Mouse (Mus musculus) heart, embryonic 12.5 days (tissue): Measurements from ENCODE around the gene Sema7a. TPM values are rescaled to one million over a fixed set of nuclear protein-coding genes. Genes with fewer than 3 reads are reported as not detected.

ENCODE experiments used
- ATAC-seq: fragments of 200-750 bp; cut with Nextera tagmentation; 2 replicates; pipeline ENCODE4 v1.8.0; 2017; ENCODE audit warnings: moderate TSS enrichment, moderate library complexity; ENCODE audit not compliant: insufficient number of reproducible peaks, low FRiP score
- H3K27ac ChIP-seq: fragments of 300-500 bp; sonication (generic); 2 replicates; pipeline ENCODE4 v1.5.1; 2016; ENCODE audit warnings: mild to moderate bottlenecking, moderate library complexity; ENCODE audit not compliant: poor library complexity, severe bottlenecking
- H3K27me3 ChIP-seq: fragments of 300-500 bp; sonication (generic); replicated peaks from 2 replicates; pipeline ENCODE4 v1.6.1; 2016; ENCODE audit warnings: mild to moderate bottlenecking, moderate library complexity
- H3K36me3 ChIP-seq: fragments of 300-500 bp; sonication (generic); 2 replicates; pipeline ENCODE4 v1.6.1; 2016; ENCODE audit warnings: mild to moderate bottlenecking, moderate library complexity
- H3K4me1 ChIP-seq: fragments of 300-500 bp; sonication (generic); replicated peaks from 2 replicates; pipeline ENCODE4 v1.6.1; 2016; ENCODE audit warnings: mild to moderate bottlenecking
- H3K4me2 ChIP-seq: fragments of 300-500 bp; sonication (generic); 2 replicates; pipeline ENCODE4 v1.6.1; 2016; ENCODE audit warnings: mild to moderate bottlenecking, moderate library complexity
- H3K4me3 ChIP-seq: fragments of 300-500 bp; sonication (generic); 2 replicates; pipeline ENCODE4 v1.5.1; 2016; ENCODE audit warnings: mild to moderate bottlenecking
- H3K9ac ChIP-seq: fragments of 300-500 bp; sonication (generic); 2 replicates; pipeline ENCODE4 v1.6.1; 2016; ENCODE audit warnings: mild to moderate bottlenecking, moderate library complexity
- H3K9me3 ChIP-seq: fragments of 300-500 bp; sonication (generic); replicated peaks from 2 replicates; pipeline ENCODE4 v1.6.1; 2016; ENCODE audit warnings: mild to moderate bottlenecking, moderate library complexity
- WGBS: fragments of 180-500 bp; shearing (Covaris S2); methylation state at CpG from one replicate; pipeline ENCODE4 v1.1.7; 2016; 5-methylcytosine and 5-hydroxymethylcytosine counted together
- polyA plus RNA-seq: library from polyadenylated mRNA; unstranded; fragments of >200 nt; fragmentation: Nextera tagmentation; extraction: Ambion mirVana; gene quantifications from 2 replicates; pipeline ENCODE4 v1.2.1, GENCODE M21; 2016

Sema7a gene
- polyA plus RNA-seq = 0.14 and 0.18 TPM in 2 replicates

DNA sequence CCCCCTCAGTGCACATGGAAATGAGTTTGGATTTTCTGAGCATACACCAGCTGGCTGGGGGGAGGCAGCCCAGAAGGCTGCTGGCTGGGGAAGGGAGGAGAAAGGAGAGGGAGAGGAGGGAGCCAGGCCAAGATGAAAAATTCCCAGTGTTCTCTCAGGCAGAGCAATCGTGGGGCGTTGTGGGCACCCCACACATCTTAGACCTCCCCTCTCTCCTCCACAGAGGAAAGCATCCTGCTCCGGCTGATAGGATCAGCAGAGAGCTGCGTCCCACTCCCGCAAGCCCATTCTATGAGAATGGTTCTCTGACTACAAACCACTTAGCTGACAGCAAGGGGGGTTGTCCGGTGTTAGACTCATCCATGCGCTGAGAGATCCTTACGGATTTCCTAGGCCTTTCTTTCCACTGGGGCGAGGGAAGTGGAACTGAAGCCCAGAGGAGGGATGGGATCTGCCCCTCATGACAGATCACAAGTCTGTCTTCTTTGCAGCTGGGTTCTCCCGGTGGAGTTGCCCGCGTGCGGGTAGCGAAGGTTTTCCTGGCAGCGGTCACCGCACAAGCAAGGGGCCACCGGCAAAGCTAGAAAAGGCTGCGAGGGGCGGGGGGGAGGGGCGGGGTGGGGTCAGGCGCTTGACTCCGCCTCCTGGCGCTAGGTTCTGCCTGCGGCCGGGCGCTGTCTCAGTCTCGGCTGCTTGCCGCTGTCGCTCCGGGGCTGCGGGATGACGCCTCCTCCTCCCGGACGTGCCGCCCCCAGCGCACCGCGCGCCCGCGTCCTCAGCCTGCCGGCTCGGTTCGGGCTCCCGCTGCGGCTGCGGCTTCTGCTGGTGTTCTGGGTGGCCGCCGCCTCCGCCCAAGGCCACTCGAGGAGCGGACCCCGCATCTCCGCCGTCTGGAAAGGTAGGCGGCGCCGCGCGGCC lies at the start of gene Sema7a:
TSS of gene Sema7a (plus strand) at position 682 of the 918 bp plus-strand sequence.
- Histone ChIP-seq H3K4me1 (peaks cover 13% of the 10 kb centered on the region), H3K9ac (peak within 1 kb of the TSS; percentile 70), H3K4me3 (peak within 1 kb of the TSS; percentile 58), H3K27ac (no peak within 1 kb of the TSS), H3K36me3 (no peaks in the 10 kb centered on the region), H3K27me3 (peaks cover 66% of the 10 kb centered on the region), H3K9me3 (no peaks in the 10 kb centered on the region), H3K4me2 (peak within 1 kb of the TSS; percentile 93)
- 2% methylated on average over 60 of the region's 60 CpGs for WGBS
- ATAC-seq = peak; percentile 82

DNA sequence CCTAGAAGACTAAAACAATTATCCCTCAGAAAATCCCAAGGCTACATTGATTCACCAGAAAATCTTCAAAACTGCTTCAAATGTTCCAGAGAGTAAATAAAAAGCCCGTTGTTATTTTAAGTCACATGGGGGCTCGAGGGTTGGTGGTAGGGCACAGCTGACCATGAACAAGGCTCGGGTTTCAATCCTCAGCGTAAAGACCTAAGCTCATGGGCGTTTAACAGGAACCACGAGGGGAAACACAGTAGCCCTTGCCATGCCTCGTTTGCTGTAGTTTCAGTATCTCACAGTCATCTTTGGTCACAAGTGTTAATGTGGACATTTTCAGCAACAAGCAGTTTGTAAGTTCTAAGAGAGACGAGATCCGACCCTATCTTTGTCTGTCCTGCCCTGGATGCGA lies 39.4 kb upstream of the Sema7a start:
- no peak overlapping the region for H3K9ac ChIP-seq
- H3K36me3 ChIP-seq = no peaks in the 10 kb centered on the region
- no peaks in the 10 kb centered on the region for H3K27me3 ChIP-seq
- H3K4me1 ChIP-seq = peaks cover 19% of the 10 kb centered on the region
- no peaks in the 10 kb centered on the region for H3K9me3 ChIP-seq
- no peak for ATAC-seq
- peak overlapping the region; percentile 54 for H3K4me2 ChIP-seq
- WGBS = 31% methylated on average over 10 of the region's 10 CpGs
- H3K4me3 ChIP-seq = no peak overlapping the region
- H3K27ac ChIP-seq = no peak overlapping the region

DNA sequence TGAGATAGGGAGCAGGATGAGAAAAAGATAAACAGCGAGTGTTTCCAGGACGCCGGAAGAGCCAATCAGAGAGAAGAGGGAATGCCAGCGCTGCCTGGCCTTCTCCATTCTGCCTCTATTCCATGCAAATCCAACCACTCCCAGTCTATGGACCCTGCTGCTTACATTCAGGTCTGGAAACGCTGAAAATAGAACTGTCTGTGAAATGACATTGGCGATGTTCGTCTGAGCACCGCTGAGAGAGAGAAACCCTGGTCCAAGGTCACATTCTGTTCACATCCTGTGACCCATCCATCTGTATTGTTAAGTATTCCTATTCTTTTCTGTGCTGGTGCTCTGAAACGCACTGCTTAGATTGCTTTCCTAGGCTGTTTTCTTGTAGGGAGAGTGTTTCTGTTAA lies 38.7 kb upstream of the Sema7a start:
- Histone ChIP-seq H3K9ac (no peak overlapping the region), H3K36me3 (no peaks in the 10 kb centered on the region), H3K9me3 (no peaks in the 10 kb centered on the region), H3K4me2 (peak overlapping the region; percentile 54), H3K4me3 (peak overlapping the region; percentile 7; the same call in 1 of the 2 replicates), H3K4me1 (peaks cover 19% of the 10 kb centered on the region), H3K27ac (peak overlapping the region; percentile 4), H3K27me3 (no peaks in the 10 kb centered on the region)
- ATAC-seq = no peak
- 14% methylated on average over 9 of the region's 9 CpGs for WGBS

DNA sequence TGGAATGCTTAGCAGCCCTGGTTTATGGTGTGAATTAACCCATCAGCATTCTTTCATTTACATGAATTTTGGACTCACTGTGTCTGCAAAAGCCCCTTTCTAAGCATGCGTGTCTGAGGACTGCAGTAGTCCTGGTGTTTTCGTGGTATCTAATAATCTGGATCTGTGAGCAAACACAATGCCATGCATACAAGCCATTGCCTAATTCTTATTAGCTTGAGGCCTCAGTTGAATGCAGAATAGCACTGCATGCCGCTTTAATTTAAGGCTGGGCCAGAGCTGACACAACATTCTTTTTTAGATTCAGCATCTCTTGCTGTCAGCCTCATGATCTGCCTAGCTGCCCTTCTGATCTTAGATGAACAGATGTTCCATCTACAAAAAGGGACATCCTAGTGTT lies 38.3 kb upstream of the Sema7a start:
- H3K9me3 ChIP-seq = no peaks in the 10 kb centered on the region
- 78% methylated on average over 3 of the region's 3 CpGs for WGBS
- peaks cover 19% of the 10 kb centered on the region for H3K4me1 ChIP-seq
- no peaks in the 10 kb centered on the region for H3K27me3 ChIP-seq
- peak overlapping the region; percentile 54 for H3K4me2 ChIP-seq
- H3K27ac ChIP-seq = peak overlapping the region; percentile 4
- no peaks in the 10 kb centered on the region for H3K36me3 ChIP-seq
- no peak overlapping the region for H3K9ac ChIP-seq
- no peak for ATAC-seq
- H3K4me3 ChIP-seq = no peak overlapping the region

DNA sequence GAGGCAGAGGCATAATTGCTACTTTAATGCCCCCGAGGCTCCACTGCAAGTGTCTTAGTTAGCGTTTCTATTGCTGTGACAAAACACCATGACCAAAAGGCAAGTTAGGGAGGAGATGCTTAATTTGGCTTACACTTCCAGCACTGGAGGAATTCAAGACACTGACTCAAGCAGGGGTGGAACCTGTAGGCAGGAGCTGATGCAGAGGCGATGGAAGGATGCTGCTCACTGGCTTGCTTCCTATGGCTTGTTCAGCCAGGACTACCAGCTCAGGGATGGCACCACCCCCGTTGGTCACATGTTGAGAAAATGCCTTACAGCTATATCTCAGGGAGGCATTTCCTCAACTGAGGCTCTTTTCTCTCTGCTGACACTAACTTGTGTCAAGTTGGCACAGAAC lies 37.8 kb upstream of the Sema7a start:
- no peak for ATAC-seq
- H3K4me1 ChIP-seq = peaks cover 19% of the 10 kb centered on the region
- H3K27ac ChIP-seq = no peak overlapping the region
- no peak overlapping the region for H3K4me3 ChIP-seq
- 83% methylated on average over 4 of the region's 4 CpGs for WGBS
- H3K36me3 ChIP-seq = no peaks in the 10 kb centered on the region
- no peaks in the 10 kb centered on the region for H3K9me3 ChIP-seq
- no peak overlapping the region for H3K4me2 ChIP-seq
- H3K27me3 ChIP-seq = no peaks in the 10 kb centered on the region
- H3K9ac ChIP-seq = no peak overlapping the region

DNA sequence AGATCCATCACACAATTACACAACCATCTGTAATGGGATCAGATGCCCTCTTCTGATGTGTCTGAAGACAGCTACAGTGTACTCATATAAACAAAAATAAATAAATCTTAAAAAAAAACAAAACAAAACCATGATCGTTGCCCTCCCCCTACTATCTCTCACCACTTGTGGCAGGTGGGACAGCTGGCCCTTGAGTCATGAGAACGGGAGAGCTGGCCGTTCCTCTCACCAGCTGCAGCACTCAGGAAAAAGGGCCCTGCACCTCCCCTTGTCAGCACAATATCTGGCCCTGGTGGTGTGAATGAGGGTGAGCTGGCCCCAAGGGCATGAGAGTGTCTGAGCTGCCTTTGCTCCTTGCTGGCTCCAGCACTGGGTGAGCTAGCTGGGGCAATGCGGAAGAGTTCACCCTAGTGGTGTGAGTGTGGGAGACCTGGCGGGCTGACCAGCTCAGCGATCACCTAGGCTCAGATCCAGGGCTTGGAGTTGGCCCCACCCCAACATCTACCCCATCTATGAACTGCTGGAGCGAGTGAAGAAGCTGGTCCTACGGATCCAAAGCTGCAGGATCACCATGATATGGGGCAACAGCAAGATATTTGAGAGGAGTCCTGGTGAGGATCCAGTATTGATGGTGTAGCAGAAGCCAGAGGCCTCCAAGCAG lies 36.2 kb upstream of the Sema7a start:
- peak overlapping the region; percentile 3; the same call in 1 of the 2 replicates for H3K9ac ChIP-seq
- no peaks in the 10 kb centered on the region for H3K36me3 ChIP-seq
- H3K9me3 ChIP-seq = no peaks in the 10 kb centered on the region
- H3K4me3 ChIP-seq = no peak overlapping the region
- H3K4me2 ChIP-seq = no peak overlapping the region
- H3K27ac ChIP-seq = no peak overlapping the region
- ATAC-seq = no peak
- peaks cover 19% of the 10 kb centered on the region for H3K4me1 ChIP-seq
- WGBS = 55% methylated on average over 8 of the region's 8 CpGs
- H3K27me3 ChIP-seq = no peaks in the 10 kb centered on the region

DNA sequence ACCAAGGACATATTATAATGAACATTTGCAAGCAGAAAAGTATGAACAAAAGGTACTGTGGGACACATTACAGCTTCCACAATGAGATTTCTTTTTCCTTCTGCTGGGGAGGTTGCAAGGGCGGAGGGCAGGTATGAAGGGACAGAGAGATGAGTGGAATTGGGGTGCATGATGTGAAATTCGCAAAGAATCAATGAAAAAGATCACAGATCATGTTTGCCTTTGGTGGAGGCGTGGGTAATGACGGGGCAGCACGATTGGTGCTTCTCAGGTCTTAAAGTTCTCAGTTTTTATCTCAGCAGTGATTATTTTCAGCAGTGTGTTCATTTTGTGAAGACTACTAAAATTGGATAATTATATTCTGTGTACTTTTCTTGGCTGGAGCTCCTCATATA lies 35.7 kb upstream of the Sema7a start:
- no peaks in the 10 kb centered on the region for H3K9me3 ChIP-seq
- no peak for ATAC-seq

DNA sequence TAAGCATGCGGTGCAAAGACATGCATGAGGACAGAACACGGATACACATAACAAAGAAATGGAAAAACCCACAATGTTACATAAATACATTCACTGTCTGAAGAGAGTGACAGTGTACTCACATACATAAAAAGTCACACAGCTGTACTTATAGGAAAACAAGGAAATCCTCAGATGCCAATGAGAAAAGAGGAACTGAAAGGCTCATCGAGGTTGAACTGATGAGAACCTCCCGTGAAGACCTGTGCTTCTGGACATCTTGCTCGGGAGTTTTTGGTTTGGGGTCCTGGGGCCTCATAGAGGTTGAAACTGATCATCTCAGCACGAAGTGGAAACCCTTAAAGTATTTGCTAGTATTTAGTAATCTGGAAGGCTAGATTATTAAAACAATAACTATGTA lies 32.7 kb upstream of the Sema7a start:
- no peak overlapping the region for H3K27ac ChIP-seq
- no peaks in the 10 kb centered on the region for H3K9me3 ChIP-seq
- WGBS = 74% methylated on average over 6 of the region's 6 CpGs
- no peaks in the 10 kb centered on the region for H3K27me3 ChIP-seq
- H3K4me1 ChIP-seq = peaks cover 12% of the 10 kb centered on the region
- H3K4me2 ChIP-seq = no peak overlapping the region
- no peak overlapping the region for H3K9ac ChIP-seq
- no peak for ATAC-seq
- H3K4me3 ChIP-seq = no peak overlapping the region
- no peaks in the 10 kb centered on the region for H3K36me3 ChIP-seq

More for the DNA sequence above, 35.7 kb upstream of the Sema7a start:
- no peak overlapping the region for H3K27ac ChIP-seq
- H3K4me1 ChIP-seq = peaks cover 19% of the 10 kb centered on the region
- no peaks in the 10 kb centered on the region for H3K27me3 ChIP-seq
- H3K4me3 ChIP-seq = no peak overlapping the region
- H3K4me2 ChIP-seq = no peak overlapping the region
- H3K9ac ChIP-seq = no peak overlapping the region
- H3K36me3 ChIP-seq = no peaks in the 10 kb centered on the region
- WGBS = 81% methylated on average over 5 of the region's 5 CpGs

DNA sequence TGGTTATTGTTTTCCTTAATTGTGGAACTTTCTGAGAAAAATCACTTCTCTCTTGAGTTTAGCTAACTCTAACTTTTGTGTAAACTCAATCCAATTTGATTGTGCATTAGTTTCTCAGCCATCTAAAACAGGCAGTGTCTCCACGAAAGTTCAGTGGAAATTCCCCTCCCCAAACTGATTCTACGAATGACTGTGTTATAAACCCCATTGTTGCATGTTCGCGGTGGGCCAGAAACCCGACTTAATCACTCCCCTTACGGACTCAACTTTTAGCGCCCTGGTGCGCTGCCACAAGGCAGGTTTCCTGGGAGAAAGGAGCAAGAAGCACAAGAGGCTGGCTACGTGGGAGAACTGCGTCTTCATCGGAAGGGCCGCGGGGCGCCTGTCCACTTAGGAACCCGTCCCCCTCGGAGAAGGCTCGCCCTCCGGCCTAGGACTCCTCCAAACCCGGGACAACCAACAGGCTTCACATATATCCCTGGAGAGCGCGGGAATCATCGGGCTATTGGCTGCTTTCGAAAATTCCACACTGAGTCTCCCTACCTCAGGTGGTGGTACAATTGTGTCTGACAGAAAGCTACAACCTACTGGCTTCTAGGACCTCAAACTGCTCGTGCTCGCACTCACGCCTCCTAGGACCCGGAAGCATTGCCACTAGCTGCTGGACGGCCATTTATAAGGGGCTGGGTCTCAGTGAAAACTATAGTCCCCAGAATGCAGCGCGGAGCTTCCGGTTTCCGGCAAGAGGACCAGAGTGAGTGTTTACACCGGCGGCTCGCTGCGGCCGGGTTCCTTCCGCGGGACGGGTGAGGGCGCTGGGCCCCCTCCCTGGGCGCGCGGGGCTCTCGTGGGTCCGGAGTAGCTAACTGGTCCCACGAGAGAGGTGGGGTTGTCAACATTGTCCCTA lies 29.4 kb upstream of the Sema7a start, which contains the start of gene Ubl7:
TSS of gene Ubl7 (plus strand) at position 726 of the 907 bp plus-strand sequence.
- H3K27ac ChIP-seq = peak within 1 kb of the TSS; percentile 91
- H3K9ac ChIP-seq = peak within 1 kb of the TSS; percentile 86
- peaks cover 8% of the 10 kb centered on the region; the same call in 1 of the 2 replicates for H3K36me3 ChIP-seq
- ATAC-seq = peak; percentile 96
- H3K9me3 ChIP-seq = no peaks in the 10 kb centered on the region
- peak within 1 kb of the TSS; percentile 80 for H3K4me3 ChIP-seq
- no peaks in the 10 kb centered on the region for H3K27me3 ChIP-seq
- H3K4me2 ChIP-seq = peak within 1 kb of the TSS; percentile 91
- H3K4me1 ChIP-seq = peaks cover 7% of the 10 kb centered on the region
- under 1% methylated on average over 47 of the region's 47 CpGs for WGBS

DNA sequence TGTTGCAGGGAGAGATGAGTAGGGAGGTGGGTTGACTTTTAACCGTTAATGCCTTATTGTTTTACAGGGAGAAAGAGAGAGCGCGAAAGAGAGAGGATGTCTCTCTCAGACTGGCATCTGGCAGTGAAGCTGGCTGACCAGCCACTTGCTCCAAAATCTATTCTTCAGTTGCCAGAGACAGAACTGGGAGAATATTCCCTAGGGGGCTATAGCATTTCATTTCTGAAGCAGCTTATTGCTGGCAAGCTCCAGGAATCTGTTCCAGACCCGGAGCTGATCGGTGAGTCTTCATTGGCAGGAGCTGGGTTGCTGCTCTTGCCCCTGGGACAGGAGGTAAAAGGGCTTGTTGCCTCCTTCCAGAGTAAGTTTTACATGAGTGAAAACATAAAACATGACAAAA lies 27.3 kb upstream of the Sema7a start:
- Histone ChIP-seq H3K4me1 (peaks cover 7% of the 10 kb centered on the region), H3K9ac (no peak overlapping the region), H3K27me3 (no peaks in the 10 kb centered on the region), H3K4me2 (no peak overlapping the region), H3K4me3 (no peak overlapping the region), H3K27ac (no peak overlapping the region), H3K36me3 (peaks cover 14% of the 10 kb centered on the region), H3K9me3 (no peaks in the 10 kb centered on the region)
- 96% methylated on average over 5 of the region's 5 CpGs for WGBS
- ATAC-seq = no peak
